Mouse (Mus musculus): ENCODE results near the gene Il21r.

Il21r gene

DNA sequence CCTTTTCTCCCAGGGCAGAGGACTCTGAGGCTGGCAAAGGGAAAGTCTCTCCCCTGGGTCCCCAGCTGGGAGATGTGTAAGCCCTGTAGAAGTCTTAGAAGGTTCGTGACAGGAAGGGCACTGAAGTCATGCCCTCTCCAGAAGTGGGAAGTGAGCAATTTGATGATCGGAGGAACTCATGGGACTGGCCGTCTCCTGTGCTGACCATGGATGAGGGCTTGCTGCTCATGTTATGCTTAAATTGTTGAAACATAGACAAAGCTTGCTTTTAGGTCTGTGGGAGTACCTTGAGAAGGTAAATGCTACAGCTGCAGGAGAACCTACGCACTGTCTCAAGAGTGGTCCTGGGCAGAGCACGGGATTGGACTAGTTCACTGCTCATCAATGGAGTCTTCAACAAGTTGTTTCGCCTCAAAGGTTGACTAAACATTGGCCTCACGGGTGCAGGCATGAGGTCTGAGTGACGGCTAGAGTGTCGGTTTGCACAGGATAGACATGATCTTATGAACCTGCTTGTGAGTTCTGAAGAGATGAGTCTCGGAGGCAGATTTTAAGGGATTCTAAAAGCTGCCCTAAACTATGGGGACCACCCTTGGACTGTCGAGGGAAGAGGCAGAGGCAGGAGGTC, 1.3 kb upstream of the Il21r start:
- DNase-seq, result no peak

DNA sequence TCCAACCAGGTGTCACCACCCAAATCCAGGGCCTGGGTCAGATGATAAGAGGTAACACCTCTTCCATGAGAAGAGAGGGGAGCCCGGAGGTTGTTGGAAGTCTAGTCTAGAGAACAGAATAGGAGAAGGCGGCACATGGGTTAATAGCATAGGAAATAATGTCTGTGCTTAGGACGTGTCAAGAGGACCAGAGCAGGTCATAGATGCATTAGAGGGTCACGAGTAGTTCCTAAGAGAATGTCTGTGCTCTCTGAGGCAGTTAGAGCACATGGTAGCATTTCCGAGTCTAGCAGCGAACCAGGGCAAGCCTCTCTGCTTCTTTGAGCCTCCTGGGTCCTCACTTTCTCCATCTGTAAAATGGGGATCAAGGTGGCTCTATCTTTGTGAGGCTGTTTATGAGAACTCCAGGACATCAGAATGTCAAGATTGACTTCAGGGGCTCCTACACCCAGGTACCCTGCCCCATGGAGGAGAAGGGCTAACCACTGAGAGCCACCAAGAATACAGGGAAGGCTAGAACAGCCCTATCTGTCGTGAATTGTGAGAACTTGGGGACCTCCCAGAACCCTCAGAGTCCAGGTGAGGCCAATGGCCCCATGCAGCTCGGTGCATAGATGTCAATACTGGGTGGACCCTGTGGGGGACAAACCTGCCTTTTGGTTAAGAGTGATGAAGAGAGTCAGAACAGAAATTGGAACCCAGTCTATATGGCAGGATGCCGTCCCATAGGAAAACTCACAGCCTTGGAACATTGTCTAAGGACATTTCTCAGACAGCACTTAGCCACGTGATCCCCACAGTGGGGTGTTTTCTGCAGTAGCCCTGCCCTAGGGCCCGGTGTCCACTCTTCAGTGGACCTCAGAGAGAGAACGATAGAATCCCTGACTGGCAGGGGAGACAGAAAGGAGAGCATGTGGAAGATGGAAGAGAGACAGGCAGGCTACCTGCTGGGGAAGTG, 1.4 kb downstream of the Il21r start:
- no peak for DNase-seq

DNA sequence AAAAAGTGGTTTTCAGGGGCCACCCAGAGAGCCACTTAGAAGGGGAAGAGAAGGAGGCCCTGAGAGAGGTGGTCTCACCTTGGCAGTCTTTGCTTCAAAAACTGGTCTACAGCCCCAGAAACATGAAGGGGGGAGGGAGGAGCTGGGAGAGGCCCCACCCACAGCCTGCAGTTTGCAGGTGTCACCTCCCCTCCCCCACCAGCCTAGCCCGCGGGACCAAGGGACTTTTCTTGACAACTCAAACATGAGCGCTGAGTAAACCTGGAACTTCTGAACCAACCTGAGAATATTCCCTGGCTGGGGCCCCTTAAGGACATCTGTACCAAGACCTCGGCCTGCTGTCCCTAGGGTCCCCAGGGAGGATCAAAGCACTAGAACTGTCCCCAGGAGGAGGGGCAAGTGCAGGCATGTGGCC, 2.5 kb downstream of the Il21r start:
- DNase-seq, result no peak

DNA sequence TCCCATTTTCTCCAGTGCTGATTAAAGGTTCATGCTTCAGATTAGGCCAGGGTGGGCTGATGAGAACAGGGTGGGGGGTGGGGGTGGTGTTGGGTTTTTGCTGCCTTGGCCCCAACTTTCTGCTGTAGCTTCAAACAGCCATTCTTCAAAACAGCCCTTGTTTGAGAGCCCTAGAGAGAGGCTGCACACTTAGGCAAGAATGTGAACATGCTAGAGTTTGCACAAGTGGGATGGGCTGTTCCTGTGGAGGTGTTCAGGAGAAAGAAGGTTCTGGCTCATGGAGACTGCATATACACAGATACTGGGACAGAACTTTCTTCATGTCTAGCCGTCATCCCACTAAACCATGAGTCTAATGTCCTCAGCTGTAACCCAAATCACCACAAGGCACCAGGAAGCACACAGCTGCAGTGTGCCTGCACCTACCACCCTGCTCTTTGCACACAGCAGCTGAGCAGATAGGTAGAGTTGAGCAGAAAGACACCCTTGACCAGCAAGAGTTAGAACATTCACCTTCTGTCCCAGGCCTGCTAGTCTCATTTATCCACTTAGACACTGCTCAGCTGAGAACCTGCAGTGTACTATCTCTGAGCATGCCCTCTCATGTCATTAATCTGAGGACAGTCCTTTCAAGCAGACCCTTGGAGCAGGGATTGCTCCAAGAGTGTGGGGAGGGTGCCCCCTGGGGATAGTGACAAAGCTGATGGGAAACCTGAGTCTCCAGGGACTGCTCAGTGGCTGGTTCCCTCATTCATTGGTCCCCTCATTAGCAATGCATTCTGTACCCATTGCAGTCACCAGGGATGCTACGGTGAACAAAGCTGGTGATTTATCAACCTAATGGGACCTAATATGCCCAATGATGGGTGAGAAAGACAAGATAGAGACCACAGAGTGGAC, 3.3 kb downstream of the Il21r start:
- no peak for DNase-seq

DNA sequence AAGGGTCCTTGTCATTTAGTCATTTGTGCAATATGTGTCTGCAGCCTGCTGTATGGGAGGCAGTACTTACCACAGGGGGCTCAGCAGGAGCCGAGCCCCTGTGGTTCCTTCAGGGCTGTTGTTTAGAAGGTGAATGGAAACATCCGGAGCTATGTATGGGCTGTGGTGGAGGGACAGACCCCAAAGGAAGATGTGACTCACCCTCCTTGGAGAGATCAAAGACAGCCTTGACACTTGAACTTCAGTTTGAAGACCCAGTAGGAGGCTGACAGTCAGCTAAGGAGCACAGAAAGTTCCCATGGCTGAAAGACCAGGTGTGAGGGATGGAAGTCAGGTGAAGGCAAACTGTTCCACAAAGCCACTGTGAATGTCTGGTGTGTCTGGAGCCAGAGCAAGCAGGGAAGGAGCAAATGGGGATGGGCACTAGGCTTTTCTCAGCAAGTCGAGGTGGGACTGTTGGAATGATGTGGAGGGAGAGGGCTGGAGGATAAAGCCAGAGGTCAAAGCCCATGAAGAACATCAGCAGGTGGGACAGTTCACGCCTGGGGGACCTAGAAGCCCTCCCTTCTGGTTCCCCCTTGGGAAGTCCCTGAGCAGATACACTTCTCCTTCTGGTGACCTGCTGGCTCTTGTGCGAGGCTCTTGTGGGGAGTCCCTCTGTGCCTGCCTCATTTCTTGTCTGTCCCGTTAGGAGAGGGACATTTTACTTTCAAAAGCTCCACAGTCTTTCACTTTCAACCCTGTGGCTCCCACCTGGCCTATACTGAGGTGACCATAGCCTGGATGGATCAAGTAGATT, 4.4 kb downstream of the Il21r start:
- DNase-seq, result no peak

DNA sequence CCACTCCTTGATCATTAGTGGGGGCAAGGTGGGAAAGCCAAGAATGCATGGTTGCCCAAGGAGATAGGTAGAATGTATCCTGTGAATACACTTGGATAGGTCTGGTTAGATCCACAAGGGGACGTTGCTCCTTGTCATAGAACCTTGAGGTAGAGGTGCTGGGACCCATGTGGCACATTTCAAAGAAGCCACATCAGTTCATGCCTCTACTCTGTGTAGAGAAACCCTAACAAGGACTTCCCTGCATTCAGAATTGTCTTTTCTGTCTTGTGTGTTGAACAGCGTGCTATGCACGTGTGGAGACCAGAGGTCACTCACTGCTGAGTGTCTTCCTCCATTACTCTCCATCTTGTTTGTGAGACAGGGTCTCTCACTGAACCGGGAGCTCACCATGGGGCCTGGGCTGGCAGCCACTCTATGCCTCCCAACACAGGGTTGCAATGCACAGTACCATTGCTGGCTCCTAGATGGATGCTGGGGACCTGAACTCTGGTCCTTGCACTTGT, 5.0 kb downstream of the Il21r start:
- DNase-seq, result no peak

DNA sequence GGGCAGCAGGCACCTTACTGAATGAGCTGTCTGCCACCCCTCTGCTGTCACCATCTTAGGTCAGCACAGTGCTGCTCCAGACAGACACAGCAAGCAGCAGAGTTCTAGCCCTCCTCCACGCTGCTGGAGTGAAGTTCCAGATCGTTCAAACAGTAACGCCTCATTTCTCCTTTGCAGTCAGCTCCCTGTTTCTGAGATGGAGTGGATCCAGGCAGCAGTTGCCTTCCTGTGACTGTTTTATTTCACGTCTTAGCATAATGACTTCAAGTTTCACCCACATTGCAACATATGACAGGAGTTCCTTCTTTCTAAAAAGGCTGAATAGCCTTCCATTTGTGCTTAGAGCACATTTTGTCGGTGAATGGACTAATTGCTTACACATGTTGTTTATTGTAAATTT, 10.3 kb downstream of the Il21r start:
- DNase-seq, result no peak

DNA sequence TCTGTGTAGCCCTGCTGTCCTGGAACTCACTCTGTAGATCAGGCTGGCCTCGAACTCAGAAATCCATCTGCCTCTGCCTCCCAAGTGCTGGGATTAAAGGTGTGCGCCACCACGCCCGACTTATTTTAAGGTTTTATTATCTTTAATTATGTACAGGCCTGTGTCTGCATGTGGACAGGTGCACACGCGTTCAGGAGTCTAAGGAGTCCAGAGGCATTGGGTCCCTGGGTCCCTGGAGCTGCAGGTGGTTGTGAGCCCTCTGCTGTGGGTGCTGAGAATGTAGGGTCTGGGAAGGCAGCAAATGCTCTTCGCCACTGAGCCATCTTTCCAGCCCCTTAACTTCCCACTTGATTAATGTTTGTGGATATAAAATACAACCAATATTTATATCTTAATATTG, 12.2 kb downstream of the Il21r start:
- DNase-seq, result no peak

DNA sequence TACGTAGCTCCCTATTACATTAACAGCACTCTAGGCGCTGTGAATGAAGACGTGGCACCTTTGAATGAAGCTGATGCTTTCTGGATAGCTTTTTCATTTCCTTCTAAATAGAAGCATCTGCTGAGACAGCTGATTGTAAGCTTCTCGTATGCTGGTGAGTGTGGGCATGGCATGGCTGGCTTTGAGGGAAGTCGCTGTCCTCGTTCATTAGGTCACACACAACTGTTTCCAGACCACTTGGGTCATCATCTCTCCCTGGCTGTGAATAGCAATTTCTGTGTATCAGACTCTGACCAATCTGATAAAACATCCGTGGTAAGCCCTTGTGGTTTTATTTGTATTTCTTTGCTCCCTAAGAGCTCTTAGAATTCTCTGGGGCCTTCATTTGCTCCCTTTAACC, 14.8 kb downstream of the Il21r start:
- no peak for DNase-seq

DNA sequence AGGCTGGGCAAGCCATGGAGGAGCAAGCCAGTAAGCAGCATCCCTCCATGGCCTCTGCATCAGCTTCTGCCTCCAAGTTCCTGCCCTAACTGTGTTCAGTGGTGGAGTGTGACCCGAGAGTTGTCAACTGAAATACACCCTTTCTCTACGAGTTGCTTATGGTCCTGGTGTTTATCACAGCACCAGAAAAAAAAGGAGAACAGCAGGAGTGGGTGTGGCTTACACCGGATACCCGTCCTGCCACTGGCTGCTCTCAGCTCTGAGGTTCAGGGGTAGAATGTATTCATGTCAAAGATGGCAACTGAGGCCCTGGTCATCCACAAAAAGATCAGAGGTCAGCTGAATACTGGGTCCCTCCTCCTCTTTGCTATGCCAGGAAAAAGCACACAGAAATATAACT, 16.8 kb downstream of the Il21r start:
- DNase-seq, result no peak

DNA sequence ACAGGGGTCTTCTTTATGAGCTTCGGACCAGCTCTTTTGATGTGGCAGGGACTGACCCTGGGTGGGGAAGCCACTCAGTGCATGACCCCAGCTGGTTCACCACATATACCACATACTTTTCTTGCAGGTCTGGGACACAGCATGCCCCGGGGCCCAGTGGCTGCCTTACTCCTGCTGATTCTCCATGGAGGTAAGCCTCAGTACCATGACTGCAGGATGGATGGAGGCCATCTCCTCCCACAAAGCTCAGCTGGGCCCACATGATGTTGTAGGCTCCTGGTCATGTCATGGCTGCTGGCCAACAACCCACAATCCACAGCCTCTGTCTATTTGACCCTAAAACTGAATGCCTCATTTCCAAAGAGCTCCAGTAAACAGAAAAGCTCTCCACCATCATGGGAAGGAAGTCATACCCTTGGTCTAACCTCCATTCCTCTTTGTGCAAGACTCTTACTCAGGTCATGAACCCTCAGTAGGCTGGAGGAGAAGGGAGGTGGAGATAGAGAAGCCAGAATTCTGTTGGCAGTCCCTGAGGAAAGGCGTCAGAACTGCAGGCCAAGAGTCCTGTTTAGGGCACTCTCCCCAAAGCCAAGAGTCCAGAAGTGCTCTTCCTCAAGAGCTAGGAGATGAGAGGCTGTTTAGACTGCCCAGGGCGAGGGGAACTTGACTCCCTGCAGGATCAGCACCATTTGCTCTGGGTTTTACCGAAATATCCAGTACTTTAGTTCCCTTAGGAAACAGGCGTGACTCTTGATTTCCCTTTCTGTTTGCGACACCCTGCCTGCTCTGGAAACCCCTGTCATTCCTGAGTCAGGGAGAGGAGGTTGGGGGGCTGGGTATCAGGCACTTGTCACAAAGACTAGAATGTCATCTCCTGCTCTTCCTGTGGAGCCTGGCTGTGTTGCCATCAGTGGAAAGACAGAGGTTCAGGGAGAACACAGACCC, 19.8 kb downstream of the Il21r start:
- DNase-seq, result no peak

DNA sequence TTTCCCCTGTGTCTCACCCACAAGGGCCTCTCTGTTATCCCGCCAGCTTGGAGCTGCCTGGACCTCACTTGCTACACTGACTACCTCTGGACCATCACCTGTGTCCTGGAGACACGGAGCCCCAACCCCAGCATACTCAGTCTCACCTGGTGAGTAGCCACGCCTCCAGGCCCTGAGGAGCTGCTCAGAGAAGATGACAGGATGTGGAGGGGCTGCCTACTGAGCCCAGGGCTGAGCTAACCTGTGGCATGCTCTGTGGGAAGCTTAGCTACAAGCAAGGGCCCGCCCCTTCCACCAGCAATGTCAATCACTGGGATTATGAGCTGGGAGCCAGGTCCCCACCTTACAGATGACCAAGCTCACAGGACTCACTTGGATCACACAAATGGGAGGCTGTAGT, 22.0 kb downstream of the Il21r start:
- DNase-seq, result no peak

DNA sequence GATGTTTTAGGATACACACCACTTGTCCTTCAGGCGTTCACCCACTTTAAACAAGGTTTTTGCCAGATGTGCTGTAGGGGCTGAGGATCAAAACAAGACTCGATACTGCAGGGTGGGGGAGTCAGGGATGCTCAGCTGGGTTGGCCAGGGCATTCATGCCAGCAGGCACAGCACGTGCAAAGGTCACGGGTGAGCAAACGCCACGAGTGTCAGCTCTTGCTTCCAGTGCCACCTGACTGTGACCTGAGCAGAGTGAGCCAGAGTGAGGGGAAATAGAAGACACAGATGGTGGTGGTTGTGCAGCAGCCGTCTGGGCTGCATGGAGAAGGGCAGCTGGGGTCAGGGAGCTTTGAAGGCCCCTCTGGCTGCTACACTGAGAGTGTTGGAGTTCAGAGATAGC, 22.6 kb downstream of the Il21r start:
- DNase-seq, result no peak

DNA sequence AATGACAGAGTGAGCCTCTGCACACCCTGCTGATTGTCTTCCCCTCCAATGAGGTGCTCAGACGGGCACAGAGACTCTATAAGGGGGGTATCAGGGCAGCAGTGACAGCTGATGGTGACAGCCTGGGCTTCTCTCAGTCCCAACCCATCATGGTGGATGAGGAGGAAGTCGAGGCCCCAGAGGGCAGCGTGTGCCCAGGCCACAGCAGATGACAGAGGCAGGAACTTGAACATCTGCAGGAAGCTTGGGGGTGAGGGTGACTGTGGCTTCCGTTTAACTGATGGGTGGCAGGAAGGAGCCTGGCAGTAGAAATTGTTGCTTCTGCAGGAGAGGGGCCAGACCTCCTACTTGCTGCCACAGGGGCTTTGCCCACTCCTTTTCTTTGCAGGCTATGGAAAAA, 27.1 kb downstream of the Il21r start:
- DNase-seq, result no peak

DNA sequence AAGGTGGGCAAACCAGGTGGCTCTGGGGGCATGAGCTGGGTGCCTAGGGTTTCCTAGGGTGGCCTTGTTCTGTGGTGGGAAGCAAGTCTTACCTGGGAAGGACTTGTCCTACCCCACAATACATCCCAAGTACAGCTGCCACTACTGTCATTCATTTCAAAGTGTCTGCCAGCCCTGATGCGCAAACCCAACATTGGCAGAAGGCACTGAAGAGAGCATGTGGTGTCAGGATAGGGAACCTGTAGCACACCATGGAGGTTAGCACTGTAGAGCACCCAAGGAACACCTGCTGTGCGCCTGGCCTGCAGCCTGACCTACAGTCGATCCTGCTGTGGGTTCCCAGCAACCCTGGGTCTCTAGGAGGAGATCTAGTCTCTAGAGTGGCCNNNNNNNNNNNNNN, 27.8 kb downstream of the Il21r start:
- no peak for DNase-seq

DNA sequence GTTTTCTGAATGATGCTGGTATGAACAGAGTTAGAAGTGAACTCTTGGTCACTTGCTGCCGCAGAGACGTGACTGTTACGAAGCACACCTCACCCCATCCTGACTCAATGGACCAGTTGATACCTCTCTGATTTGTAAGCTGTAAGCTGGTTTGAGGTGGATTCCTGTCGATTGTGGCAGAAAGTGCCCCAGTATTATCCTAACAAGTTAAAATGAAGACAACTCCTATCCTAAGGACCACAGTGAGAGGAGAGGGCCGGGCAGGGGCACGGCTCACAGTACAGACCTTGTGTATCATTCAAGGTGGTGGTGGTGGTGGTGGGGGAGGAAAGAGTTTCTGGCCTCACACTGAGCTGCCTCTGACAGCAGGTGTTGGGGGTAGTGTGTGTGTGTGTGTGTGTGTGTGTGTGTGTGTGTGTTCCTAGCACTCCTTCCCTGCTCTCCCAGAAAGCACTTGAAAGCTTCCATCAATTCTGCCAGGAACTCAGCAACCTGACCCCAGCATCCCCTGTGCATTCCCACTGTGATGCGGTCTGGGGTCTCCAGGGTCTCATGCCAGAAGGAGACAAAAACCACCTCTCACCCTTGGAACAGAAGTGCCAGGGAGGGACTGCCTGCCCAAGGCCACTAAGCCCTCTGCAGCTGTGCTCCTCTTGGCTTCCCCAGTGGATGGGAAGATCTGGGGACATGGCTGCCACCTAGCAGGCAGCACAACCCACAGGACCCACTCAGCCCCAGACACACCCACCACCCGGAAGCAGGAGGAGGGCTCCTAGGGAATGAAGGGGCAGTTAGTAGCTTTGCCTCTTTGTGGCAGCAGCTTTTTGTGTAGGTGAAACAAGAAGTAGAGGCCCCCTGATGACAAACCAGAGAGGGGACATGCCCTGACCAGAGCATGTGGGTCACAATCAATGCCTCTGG, 34.3 kb downstream of the Il21r start:
- DNase-seq, result no peak

DNA sequence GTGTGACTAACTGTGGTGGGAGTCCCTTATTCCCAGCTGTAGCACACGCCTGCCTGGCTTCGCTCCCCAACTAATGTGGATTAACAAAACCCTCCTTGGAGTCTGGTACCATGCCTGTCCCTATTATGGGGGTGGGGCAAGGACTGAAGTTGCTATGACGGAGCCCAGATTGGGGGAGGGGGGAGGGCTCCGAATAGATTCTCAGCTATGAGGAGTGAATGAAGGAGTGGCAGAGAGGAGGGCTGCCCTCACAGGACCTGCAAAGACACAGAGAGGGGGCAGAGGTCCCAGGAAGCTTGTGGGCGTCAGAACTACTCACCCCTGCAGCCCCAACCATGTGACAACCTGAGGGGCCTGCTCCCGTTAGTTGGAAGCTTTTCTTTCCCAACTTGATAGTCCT, 35.1 kb downstream of the Il21r start:
- DNase-seq, result no peak

DNA sequence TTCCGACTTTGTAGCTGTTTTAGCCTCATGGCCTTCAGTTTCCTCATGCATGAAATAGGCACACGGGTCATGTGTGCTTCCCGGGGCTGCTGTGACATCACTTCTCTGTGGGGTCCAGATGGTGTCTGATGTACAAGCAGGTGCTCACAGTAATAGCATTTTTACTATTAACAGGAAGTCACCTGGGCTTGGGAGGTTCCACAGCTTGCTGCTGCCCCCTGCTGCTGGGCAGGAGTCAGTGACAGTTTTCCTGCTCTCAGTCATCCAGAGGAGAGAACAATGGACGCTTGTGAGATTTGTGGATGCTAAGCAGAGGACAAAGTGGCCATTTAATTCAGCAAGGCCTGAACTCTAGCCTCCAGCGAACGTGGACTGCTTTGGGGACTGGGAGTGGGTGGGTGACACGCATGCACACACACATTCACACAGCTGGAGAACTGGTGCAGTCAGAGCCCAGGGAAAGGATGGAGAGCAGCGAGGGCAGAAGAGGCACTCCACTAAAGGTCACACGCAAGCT, 35.7 kb downstream of the Il21r start:
- DNase-seq, result peak; percentile 22

DNA sequence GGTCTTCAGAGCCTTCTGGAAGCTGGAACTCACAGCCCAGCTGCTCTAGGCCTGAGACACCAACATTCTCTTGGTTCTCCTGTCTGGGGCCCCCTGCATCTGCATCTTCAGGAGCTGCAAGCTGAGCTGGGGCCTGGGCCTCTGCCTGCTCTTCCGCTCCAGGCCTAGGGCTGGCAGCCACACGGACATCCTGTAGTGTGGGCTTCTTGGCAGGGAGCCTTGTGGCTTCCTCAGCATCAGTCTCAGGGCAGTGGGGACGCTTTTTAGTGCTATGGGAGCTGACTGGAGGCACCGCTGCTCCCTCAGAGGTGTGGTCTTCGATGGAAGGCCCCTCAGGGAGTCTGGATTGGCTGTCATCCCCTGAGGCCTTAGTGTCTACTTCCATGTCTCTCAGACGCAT, 40.7 kb downstream of the Il21r start:
- DNase-seq, result no peak

DNA sequence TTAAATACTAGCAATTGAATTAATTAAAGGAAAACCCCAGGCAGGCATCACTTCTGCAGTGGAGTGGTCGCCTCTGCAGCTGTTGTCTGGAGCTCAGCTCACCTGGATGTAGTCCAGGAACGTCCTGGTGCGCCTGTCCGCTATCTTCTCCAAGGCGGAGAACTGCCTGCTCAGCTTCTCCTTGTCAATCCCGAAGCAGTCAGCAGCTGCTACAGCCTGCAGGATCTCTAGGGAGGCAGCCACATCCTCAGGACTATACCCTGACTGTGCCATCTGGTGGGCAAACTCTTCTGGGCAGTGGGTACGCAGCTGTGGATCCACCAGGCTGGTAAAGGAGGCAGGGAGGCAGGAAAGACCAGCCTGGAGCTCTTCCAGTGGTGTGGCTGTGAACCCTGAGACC, 42.2 kb downstream of the Il21r start:
- no peak for DNase-seq
